In genomic region chr6:121210149-121210925, GRCm38 (mm10) we compare ENCODE assay signal across 8 mouse cellular contexts. TPM values are rescaled to one million over a fixed set of nuclear protein-coding genes. Genes with fewer than 3 reads are reported as not detected.
A peak's percentile ranks its signal among the peaks of the same experiment; 100 is the strongest.
DNase-seq lines count a peak whose midpoint lies in the region; ATAC-seq and TF ChIP-seq lines count a peak whose summit lies in the region.

Tuba8 (plus strand) TSS chr6:121210696.

- peak within 1 kb of the TSS; percentile 99 for H3K4me2 ChIP-seq in hindbrain, embryonic 15.5 days

- H3K4me1 ChIP-seq in cortical plate, adult 2 months (ENCODE audit: control insufficient read depth, insufficient read depth, low read length): no peaks in the 10 kb centered on the region
- H3K4me1 ChIP-seq in hindbrain, embryonic 15.5 days (replicated peaks): peaks cover 17% of the 10 kb centered on the region

- no peak for TF ChIP-seq CTCF in cortical plate, adult 2 months (IDR thresholded peaks at IDR 0.05; ENCODE audit: extremely low read depth, insufficient read depth, low read length)

- no peak for TF ChIP-seq POLR2A in cortical plate, adult 2 months (IDR thresholded peaks at IDR 0.05; ENCODE audit: extremely low read depth, insufficient read depth, low read length)

- WGBS in hindbrain, embryonic 15.5 days: 7% methylated on average over 30 of the region's 30 CpGs

- H3K9ac ChIP-seq in hindbrain, embryonic 15.5 days: peak within 1 kb of the TSS; percentile 63

- no peaks in the 10 kb centered on the region for H3K36me3 ChIP-seq in hindbrain, embryonic 15.5 days

- peak within 1 kb of the TSS; percentile 42 for H3K4me3 ChIP-seq in cortical plate, adult 2 months (ENCODE audit: insufficient read depth, low read length)
- H3K4me3 ChIP-seq in hindbrain, embryonic 15.5 days: peak within 1 kb of the TSS; percentile 53

- H3K27me3 ChIP-seq in hindbrain, embryonic 15.5 days: peaks cover 13% of the 10 kb centered on the region

- DNase-seq in adrenal gland, adult (ENCODE audit: inconsistent age in 2 of 2, low spot score in 1 of 2): peak; percentile 69 to 87
- peak; percentile 79 to 86 for DNase-seq in gastrocnemius, adult 8-10 months (ENCODE audit: low spot score in 2 of 2)
- peak; percentile 28 for DNase-seq in left cerebral cortex, adult 11 months (ENCODE audit: low spot score)
- DNase-seq in lung, postnatal 14 days: peak; percentile 54
- DNase-seq in ovary, postnatal 14 days (ENCODE audit: low spot score): peak; percentile 15
- DNase-seq in urinary bladder, adult 2 months (ENCODE audit: low spot score): peak; percentile 64

- ATAC-seq in hindbrain, embryonic 15.5 days (ENCODE audit: low FRiP score, low read depth): peak; percentile 82

- no peaks in the 10 kb centered on the region for H3K9me3 ChIP-seq in hindbrain, embryonic 15.5 days

- H3K27ac ChIP-seq in cortical plate, adult 2 months (ENCODE audit: insufficient read depth, low read length): no peak within 1 kb of the TSS
- no peak within 1 kb of the TSS for H3K27ac ChIP-seq in hindbrain, embryonic 15.5 days (replicated peaks)

RNA-seq across cellular contexts. Expression of gene Tuba8, which starts in this region (rescaled TPM):
- polyA plus RNA-seq in cortical plate, adult 2 months (2012; rRNA removed): 5.4 and 5.8 TPM in 2 replicates
- total RNA-seq in gastrocnemius, adult 8-10 months (2022): 100 to 1,000 TPM; 231 to 245 (median 239) TPM
- 0.87 and 0.96 TPM in 2 replicates for polyA plus RNA-seq in hindbrain, embryonic 15.5 days (2015; fragmentation: Nextera tagmentation; extraction: Ambion mirVana)
- polyA plus RNA-seq in urinary bladder, adult 2 months (2012; rRNA removed): 2.7 and 5.0 TPM in 2 replicates

Comparison
In these comparisons a context has a peak if more than half of its experiments do, and no peak if none do; other contexts are left out.
1. Peak in ATAC-seq, H3K4me3 ChIP-seq, H3K9ac ChIP-seq and H3K4me2 ChIP-seq in hindbrain, embryonic 15.5 days; RNA of the gene not detected or under 1 TPM.
2. DNase-seq: peak in every context shown above with its lines; median percentile 82 in gastrocnemius, adult 8-10 months; 78 in adrenal gland, adult; 64 in urinary bladder, adult 2 months; 54 in lung, postnatal 14 days; 28 in left cerebral cortex, adult 11 months; 15 in ovary, postnatal 14 days.